Mouse (Mus musculus): ENCODE results near the gene Vmn2r12. TPM values are rescaled to one million over a fixed set of nuclear protein-coding genes. Genes with fewer than 3 reads are reported as not detected.
"Not testable (repeated sequence)": the region's sequence is repeated elsewhere in the genome, so short reads cannot be mapped to it uniquely, and the experiment has no call there.

The Vmn2r12 gene
- not detected in 2 replicates for polyA plus RNA-seq (2015; fragmentation: Nextera tagmentation; extraction: Ambion mirVana)

DNA sequence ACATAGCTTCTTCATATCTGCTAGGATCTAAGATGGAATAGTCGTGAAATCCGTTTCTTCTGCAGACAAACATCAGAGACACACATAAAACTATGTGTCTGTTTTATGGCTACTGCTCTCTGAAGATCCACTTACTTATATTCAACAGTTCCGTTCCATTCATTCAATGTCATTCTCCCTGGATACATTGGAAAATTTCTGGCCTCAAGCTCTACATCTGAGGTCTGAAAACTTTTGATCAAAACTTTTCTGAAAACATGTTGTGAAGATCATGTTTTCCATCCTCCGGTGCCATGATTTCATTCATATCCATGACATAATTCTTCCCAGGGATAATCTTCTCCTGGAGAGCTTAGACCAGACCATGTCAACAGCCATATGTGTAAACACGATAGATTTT, at the start of gene Vmn2r12:
TSS of gene Vmn2r12 (minus strand) at position 101 of the 400 bp plus-strand sequence.
- not testable (repeated sequence) for ATAC-seq (ENCODE audit: low read depth); H3K27me3 ChIP-seq (ENCODE audit: control insufficient read depth, insufficient read depth, low read depth, low read length); H3K9me3 ChIP-seq (ENCODE audit: control insufficient read depth, low read length); H3K4me1 ChIP-seq (replicated peaks; ENCODE audit: control insufficient read depth, insufficient read depth, low read length); H3K4me3 ChIP-seq (ENCODE audit: low read length); H3K27ac ChIP-seq (ENCODE audit: low read length); H3K9ac ChIP-seq (ENCODE audit: low read length); H3K36me3 ChIP-seq (ENCODE audit: control insufficient read depth, insufficient read depth, low read length); H3K4me2 ChIP-seq (ENCODE audit: low read depth, low read length)
- WGBS: 83% methylated on average over 5 of the region's 5 CpGs

DNA sequence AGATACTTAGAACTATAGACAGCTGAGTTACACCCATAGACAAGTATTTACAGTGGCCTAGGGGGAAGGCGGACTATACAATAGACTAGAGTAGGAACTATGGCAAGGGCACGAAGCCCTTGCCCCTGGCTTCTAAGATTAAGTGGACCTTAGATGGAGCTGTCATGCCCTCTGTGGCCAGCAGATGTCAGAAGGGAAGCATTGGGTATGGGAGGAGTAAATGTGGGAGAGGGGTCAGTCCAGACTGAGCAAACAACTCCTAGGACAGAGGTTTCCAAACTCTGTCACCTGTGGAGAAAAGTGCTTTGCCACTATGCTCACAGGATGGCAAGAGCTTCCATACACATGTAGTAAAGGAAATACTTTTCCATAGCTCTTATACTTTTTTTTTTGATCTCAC, 41.8 kb upstream of the Vmn2r12 start:
- Histone ChIP-seq H3K9ac (ENCODE audit: low read length) (no peak overlapping the region), H3K36me3 (ENCODE audit: control insufficient read depth, insufficient read depth, low read length) (no peaks in the 10 kb centered on the region), H3K27ac (ENCODE audit: low read length) (no peak overlapping the region), H3K9me3 (ENCODE audit: control insufficient read depth, low read length) (no peaks in the 10 kb centered on the region), H3K4me1 (replicated peaks; ENCODE audit: control insufficient read depth, insufficient read depth, low read length) (no peaks in the 10 kb centered on the region), H3K4me3 (ENCODE audit: low read length) (no peak overlapping the region), H3K4me2 (ENCODE audit: low read depth, low read length) (no peak overlapping the region), H3K27me3 (ENCODE audit: control insufficient read depth, insufficient read depth, low read depth, low read length) (no peaks in the 10 kb centered on the region)
- WGBS: 89% methylated on average over 2 of the region's 2 CpGs
- no peak for ATAC-seq (ENCODE audit: low read depth)

DNA sequence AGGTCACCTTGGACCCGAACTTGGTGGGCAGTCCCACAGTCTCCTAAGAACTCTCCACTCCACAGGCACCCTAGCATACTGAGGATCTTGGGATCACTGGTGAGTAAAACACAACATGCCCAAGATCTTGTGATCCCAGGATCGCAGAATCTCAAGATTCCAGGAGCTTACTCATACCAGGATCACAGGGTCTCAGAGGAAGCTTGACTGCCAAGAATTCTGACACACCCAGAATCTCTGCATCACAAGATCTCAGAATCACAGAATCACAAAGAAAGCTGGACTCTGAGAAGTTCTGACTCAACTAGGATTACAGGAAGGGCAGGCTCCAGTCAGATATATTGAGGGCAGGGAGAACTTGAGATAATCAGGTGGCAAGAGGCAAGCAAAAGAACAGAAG, 39.0 kb upstream of the Vmn2r12 start:
- Histone ChIP-seq H3K27me3 (ENCODE audit: control insufficient read depth, insufficient read depth, low read depth, low read length) (no peaks in the 10 kb centered on the region), H3K4me2 (ENCODE audit: low read depth, low read length) (no peak overlapping the region), H3K4me3 (ENCODE audit: low read length) (no peak overlapping the region), H3K9me3 (ENCODE audit: control insufficient read depth, low read length) (no peaks in the 10 kb centered on the region), H3K4me1 (replicated peaks; ENCODE audit: control insufficient read depth, insufficient read depth, low read length) (no peaks in the 10 kb centered on the region), H3K9ac (ENCODE audit: low read length) (no peak overlapping the region), H3K36me3 (ENCODE audit: control insufficient read depth, insufficient read depth, low read length) (no peaks in the 10 kb centered on the region), H3K27ac (ENCODE audit: low read length) (no peak overlapping the region)
- no peak for ATAC-seq (ENCODE audit: low read depth)
- 77% methylated on average over 2 of the region's 2 CpGs for WGBS

DNA sequence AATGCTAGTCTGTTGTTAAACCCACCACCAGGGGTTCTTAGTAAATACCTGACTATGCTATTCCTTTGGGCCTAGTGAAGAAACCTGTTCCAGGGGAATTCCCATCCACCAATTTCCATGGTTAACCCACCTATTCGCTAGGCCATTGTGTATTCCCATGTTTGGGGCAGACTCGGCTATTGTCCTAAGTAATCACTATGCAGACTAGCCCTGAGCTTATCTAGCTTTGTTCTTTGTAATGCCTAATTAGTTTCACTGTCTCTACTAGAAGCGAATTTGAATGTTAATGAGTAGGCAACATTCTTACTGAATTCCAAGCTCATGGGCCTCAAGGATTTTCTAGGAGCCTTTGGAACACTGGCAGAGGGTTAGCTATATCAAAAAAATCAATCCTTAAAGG, 1.3 kb downstream of the Vmn2r12 start:
- not testable (repeated sequence) for H3K4me3 ChIP-seq (ENCODE audit: low read length); H3K27me3 ChIP-seq (ENCODE audit: control insufficient read depth, insufficient read depth, low read depth, low read length); H3K9me3 ChIP-seq (ENCODE audit: control insufficient read depth, low read length); H3K27ac ChIP-seq (ENCODE audit: low read length); H3K4me1 ChIP-seq (replicated peaks; ENCODE audit: control insufficient read depth, insufficient read depth, low read length); H3K9ac ChIP-seq (ENCODE audit: low read length); H3K36me3 ChIP-seq (ENCODE audit: control insufficient read depth, insufficient read depth, low read length); ATAC-seq (ENCODE audit: low read depth); H3K4me2 ChIP-seq (ENCODE audit: low read depth, low read length)
- 78% methylated on average over 3 of the region's 3 CpGs for WGBS

DNA sequence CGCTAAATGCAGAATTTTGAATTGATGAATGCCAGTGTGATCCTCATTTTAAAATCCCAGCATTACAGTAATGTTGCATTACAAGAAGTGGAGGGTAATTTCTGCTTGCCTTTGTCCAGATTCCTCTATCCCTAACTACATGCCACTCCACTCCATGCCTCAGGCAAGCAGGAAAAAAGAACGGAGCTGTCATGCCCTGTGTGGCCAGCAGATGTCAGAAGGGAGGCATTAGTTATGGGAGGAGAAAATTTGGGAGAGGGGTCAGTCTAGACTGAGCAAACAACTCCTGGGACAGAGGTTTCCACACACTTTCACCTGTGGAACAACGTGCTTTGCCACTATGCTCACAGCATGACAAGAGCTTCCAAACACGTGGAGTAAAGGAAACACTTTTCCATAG, 25.7 kb downstream of the Vmn2r12 start:
- H3K9ac ChIP-seq (ENCODE audit: low read length); H3K4me3 ChIP-seq (ENCODE audit: low read length); ATAC-seq (ENCODE audit: low read depth); H3K4me1 ChIP-seq (replicated peaks; ENCODE audit: control insufficient read depth, insufficient read depth, low read length); H3K4me2 ChIP-seq (ENCODE audit: low read depth, low read length); H3K27ac ChIP-seq (ENCODE audit: low read length); H3K9me3 ChIP-seq (ENCODE audit: control insufficient read depth, low read length); H3K36me3 ChIP-seq (ENCODE audit: control insufficient read depth, insufficient read depth, low read length); H3K27me3 ChIP-seq (ENCODE audit: control insufficient read depth, insufficient read depth, low read depth, low read length): not testable (repeated sequence)
- WGBS: 37% methylated on average over 4 of the region's 4 CpGs

DNA sequence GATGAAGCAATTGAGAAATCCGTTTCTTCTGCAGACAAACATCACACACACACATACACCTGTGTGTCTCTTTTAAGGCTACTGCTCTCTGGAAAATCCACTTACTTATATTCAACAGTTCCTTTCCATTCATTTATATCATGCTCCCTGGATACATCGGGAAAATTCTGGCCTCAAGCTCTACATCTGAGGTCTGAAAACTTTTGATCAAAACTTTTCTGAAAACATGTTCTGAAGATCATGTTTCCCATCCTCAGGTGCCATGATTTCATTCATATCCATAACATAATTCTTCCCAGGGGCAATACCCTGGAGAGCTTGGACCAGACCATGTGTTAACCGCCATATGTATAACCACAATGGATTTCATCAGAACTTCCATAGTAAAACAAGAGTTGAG, 38.3 kb downstream of the Vmn2r12 start, which contains the start of gene Vmn2r11:
TSS of gene Vmn2r11 (minus strand) at position 101 of the 400 bp plus-strand sequence.
- not testable (repeated sequence) for H3K36me3 ChIP-seq (ENCODE audit: control insufficient read depth, insufficient read depth, low read length); H3K9ac ChIP-seq (ENCODE audit: low read length); H3K4me2 ChIP-seq (ENCODE audit: low read depth, low read length); ATAC-seq (ENCODE audit: low read depth); H3K9me3 ChIP-seq (ENCODE audit: control insufficient read depth, low read length); H3K27ac ChIP-seq (ENCODE audit: low read length); H3K27me3 ChIP-seq (ENCODE audit: control insufficient read depth, insufficient read depth, low read depth, low read length); H3K4me1 ChIP-seq (replicated peaks; ENCODE audit: control insufficient read depth, insufficient read depth, low read length); H3K4me3 ChIP-seq (ENCODE audit: low read length)
- WGBS: 83% methylated on average over 3 of the region's 3 CpGs

DNA sequence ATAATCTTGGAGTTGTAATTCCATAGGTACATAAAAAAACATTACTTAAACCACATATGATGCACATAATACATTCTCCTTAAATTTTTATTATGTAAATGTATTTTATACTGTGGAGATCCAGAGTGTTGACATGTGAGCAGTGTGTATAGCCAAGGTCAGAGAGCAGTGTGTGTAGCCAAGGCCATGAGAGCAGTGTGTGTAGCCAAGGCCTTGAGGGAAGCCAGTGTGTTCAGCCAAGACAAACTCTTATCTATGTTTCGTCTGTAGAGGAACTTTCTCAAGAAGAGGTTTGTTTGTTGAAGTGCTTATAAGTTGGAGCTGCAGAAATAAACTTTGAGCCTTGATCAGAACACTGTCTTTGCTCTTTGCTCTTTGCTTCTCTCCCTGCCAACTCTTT, 42.5 kb downstream of the Vmn2r12 start:
- Histone ChIP-seq H3K27me3 (ENCODE audit: control insufficient read depth, insufficient read depth, low read depth, low read length) (no peaks in the 10 kb centered on the region), H3K9ac (ENCODE audit: low read length) (no peak overlapping the region), H3K36me3 (ENCODE audit: control insufficient read depth, insufficient read depth, low read length) (no peaks in the 10 kb centered on the region), H3K4me2 (ENCODE audit: low read depth, low read length) (no peak overlapping the region), H3K4me1 (replicated peaks; ENCODE audit: control insufficient read depth, insufficient read depth, low read length) (no peaks in the 10 kb centered on the region), H3K4me3 (ENCODE audit: low read length) (no peak overlapping the region), H3K9me3 (ENCODE audit: control insufficient read depth, low read length) (no peaks in the 10 kb centered on the region), H3K27ac (ENCODE audit: low read length) (no peak overlapping the region)
- 39% methylated on average over 1 of the region's 1 CpGs for WGBS
- no peak for ATAC-seq (ENCODE audit: low read depth)

Other genes starting within 250 kb of the Vmn2r12 start
- gene Vmn2r9, start 245.3 kb downstream of the Vmn2r12 start, polyA plus RNA-seq (2015; fragmentation: Nextera tagmentation; extraction: Ambion mirVana): not detected in 2 replicates
- not detected in 2 replicates for gene Vmn2r10, start 91.4 kb downstream of the Vmn2r12 start, polyA plus RNA-seq (2015; fragmentation: Nextera tagmentation; extraction: Ambion mirVana)
- gene Vmn2r11, start 38.4 kb downstream of the Vmn2r12 start, polyA plus RNA-seq (2015; fragmentation: Nextera tagmentation; extraction: Ambion mirVana): not detected in 2 replicates
- gene Vmn2r13, start 94.2 kb upstream of the Vmn2r12 start, polyA plus RNA-seq (2015; fragmentation: Nextera tagmentation; extraction: Ambion mirVana): not detected in 2 replicates
- not detected in 2 replicates for gene Vmn2r14, start 126.8 kb upstream of the Vmn2r12 start, polyA plus RNA-seq (2015; fragmentation: Nextera tagmentation; extraction: Ambion mirVana)
- gene Vmn2r15, start 199.7 kb upstream of the Vmn2r12 start, polyA plus RNA-seq (2015; fragmentation: Nextera tagmentation; extraction: Ambion mirVana): not detected in 2 replicates
- not detected in 2 replicates for gene Vmn2r16, start 232.2 kb upstream of the Vmn2r12 start, polyA plus RNA-seq (2015; fragmentation: Nextera tagmentation; extraction: Ambion mirVana)

Data from lung, embryonic 16.5 days (tissue).